Mouse (Mus musculus): ENCODE data around the gene Caskin2.

DNA sequence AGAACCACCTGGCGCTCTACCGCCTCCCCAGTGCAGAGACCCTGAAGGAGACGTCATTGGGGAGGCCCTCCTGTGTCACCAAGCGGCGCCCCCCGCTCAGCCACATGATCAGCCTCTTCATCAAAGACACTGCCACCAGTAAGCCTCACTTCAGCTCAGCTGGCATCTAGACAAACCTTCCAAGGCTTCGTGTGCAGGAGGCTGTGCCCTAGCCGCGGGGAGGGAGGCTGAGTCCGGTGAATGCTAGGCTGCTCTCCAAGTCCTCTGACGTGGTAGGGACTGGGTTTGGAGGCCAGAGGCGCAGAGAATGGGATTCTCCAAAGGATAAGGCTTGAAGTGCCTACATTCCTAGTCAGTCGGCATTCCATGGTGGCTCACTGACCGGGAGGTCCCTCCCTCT, 21.1 kb downstream of the Caskin2 start:
- TF ChIP-seq HCFC1 (IDR thresholded peaks at IDR 0.05; ENCODE audit: borderline replicate concordance, insufficient read depth, low read length) (no peak), CHD2 (IDR thresholded peaks at IDR 0.05; ENCODE audit: low read depth, low read length) (no peak), MAFK (IDR thresholded peaks at IDR 0.05; ENCODE audit: insufficient read depth, low read depth, low read length) (no peak), ZNF384 (IDR thresholded peaks at IDR 0.05; ENCODE audit: low read depth, low read length) (no peak), ZC3H11A (IDR thresholded peaks at IDR 0.05; ENCODE audit: borderline replicate concordance, low read depth, low read length) (no peak)
